Mouse (Mus musculus): Measurements from ENCODE around the gene Gorasp1. TPM values are rescaled to one million over a fixed set of nuclear protein-coding genes. Genes with fewer than 3 reads are reported as not detected.

Gene Gorasp1
- polyA plus RNA-seq, 1 experiment from 2014 or later, result 32.6 TPM

DNA sequence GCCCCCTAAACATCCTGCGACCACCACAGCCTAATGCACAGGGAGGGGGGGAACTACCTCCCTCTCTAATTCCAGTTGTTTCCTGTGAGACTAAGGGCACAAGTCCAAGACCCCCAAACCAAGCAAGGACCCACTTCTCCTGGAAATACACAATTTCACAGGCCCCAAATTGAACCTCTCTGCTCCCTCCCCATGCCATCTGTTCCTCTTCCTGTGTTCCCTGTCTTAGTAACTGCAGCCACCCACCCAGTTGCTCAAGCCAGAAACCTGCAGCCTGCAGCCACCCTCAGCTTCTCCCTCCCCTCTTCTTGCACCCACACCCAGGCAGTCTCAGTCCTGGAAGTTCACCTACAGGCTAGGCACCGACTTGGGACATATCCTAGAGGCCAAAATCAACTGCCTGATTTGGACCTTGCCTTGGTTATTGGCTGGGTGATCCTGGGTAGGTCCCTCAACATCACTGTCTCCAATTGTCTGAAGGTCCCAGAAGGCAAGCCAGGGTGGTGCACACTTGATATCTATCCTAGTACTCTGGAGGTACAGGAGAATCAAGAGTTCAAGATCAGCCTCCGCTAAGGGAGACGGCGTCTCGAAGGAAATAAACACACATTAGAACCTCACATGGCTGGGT, 41.6 kb upstream of the Gorasp1 start:
- ATAC-seq (ENCODE audit: insufficient number of reproducible peaks, low FRiP score, low TSS enrichment, low read depth), result no peak
- peaks cover 66% of the 10 kb centered on the region for H3K4me1 ChIP-seq
- H3K27ac ChIP-seq (replicated peaks), result no peak overlapping the region
- peaks cover 3% of the 10 kb centered on the region for H3K36me3 ChIP-seq
- no peak overlapping the region for H3K4me2 ChIP-seq (replicated peaks)
- no peaks in the 10 kb centered on the region for H3K27me3 ChIP-seq
- H3K9ac ChIP-seq, result no peak overlapping the region
- H3K4me3 ChIP-seq (replicated peaks), result no peak overlapping the region
- WGBS, result 75% methylated on average over 6 of the region's 6 CpGs
- no peaks in the 10 kb centered on the region for H3K9me3 ChIP-seq (replicated peaks)

DNA sequence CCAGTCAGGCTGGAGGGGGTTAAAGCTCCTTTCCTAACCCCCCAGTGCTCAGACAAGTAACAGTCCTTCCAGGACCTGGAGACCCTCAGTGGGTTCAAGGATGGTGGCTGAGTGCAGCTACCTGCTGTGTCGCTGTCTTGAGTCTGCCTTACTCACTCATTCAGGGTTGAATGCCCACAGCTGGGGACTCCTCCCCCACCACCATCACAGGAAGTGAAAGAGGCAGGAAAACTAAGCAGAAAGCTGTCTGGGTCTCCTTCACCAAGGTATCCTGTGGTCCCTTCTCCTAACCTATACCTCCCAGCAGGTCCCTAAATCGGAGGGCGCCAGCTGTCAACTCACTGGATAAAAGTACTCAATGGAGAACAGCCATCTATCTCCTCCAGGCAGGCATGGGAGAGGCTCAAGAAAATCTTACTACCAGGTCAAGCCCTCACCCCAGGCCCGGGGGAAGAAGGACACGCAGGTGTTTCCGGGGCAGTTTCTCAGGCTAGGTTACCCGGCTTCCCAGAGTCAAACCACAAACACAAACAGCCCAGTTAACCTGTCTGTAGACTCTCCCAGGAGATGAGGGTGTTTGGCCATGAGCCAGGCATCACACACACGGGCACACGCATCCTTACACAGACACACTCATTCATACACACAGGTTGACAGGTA, 40.9 kb upstream of the Gorasp1 start:
- Histone ChIP-seq H3K9ac (no peak overlapping the region), H3K9me3 (replicated peaks) (no peaks in the 10 kb centered on the region), H3K36me3 (peaks cover 10% of the 10 kb centered on the region), H3K27me3 (no peaks in the 10 kb centered on the region), H3K4me2 (replicated peaks) (no peak overlapping the region), H3K27ac (replicated peaks) (no peak overlapping the region), H3K4me3 (replicated peaks) (no peak overlapping the region), H3K4me1 (peaks cover 62% of the 10 kb centered on the region)
- WGBS, result 48% methylated on average over 9 of the region's 9 CpGs
- ATAC-seq (ENCODE audit: insufficient number of reproducible peaks, low FRiP score, low TSS enrichment, low read depth), result no peak

- Histone ChIP-seq H3K36me3 (peaks cover 16% of the 10 kb centered on the region), H3K9me3 (replicated peaks) (no peaks in the 10 kb centered on the region), H3K9ac (no peak overlapping the region), H3K4me1 (peaks cover 55% of the 10 kb centered on the region), H3K4me3 (replicated peaks) (no peak overlapping the region), H3K27ac (replicated peaks) (no peak overlapping the region), H3K27me3 (no peaks in the 10 kb centered on the region), H3K4me2 (replicated peaks) (no peak overlapping the region)
- WGBS, result 45% methylated on average over 5 of the region's 5 CpGs
- no peak for ATAC-seq (ENCODE audit: insufficient number of reproducible peaks, low FRiP score, low TSS enrichment, low read depth)
These were observed 40.2 kb upstream of the Gorasp1 start for GRCm38 (mm10) chr9:119977557-119978060.

DNA sequence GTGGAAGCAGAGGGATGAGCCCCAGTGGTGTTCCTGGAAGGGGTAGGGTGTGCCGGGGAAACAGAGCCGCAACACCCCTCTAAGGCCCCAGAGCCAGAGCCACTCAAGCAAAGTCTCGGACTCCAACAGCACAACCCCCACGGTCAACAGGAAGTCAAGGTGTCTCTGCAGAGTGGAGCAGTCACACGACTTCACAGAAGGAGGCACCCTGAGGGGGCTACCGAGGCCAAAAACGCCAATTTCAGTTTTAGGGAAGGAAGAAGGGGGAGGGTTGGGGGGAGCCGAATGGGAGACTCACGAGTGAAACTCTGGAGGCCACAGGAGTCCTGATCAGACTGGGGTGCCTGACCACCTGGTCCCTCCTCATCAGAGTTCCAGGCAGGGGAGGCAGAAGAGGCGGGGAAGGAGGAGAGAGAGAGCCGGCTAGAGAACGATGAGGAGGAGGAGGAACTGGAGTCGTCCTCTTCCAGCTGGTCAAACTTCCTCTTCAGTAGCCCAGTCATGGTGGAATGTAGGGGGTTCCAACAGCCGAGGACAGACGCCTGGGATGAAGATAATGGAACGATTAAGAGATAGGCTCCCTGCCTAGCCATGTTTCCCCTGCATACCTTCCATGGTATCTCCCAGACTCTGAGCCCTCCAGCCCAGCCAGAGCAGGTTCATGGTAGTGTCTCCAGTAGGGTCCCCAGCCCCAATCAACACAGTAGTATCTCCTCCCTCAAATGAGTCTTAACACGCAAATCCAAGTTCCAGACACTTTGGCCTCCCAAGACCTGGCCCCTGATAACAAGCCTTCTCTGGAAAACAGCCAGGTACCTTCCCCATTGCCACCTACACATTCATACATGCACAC, 39.6 kb upstream of the Gorasp1 start:
- no peak overlapping the region for H3K4me3 ChIP-seq (replicated peaks)
- no peaks in the 10 kb centered on the region for H3K27me3 ChIP-seq
- H3K4me2 ChIP-seq (replicated peaks), result 0 out of 2 replicates have a peak overlapping the region, but pooled peaks have one; percentile 1
- WGBS, result 43% methylated on average over 17 of the region's 17 CpGs
- H3K27ac ChIP-seq (replicated peaks), result no peak overlapping the region
- H3K4me1 ChIP-seq, result peaks cover 48% of the 10 kb centered on the region
- H3K9ac ChIP-seq, result no peak overlapping the region
- H3K9me3 ChIP-seq (replicated peaks), result no peaks in the 10 kb centered on the region
- ATAC-seq (ENCODE audit: insufficient number of reproducible peaks, low FRiP score, low TSS enrichment, low read depth), result no peak
- peaks cover 23% of the 10 kb centered on the region for H3K36me3 ChIP-seq

- no peak overlapping the region for H3K4me3 ChIP-seq (replicated peaks)
- peaks cover 24% of the 10 kb centered on the region for H3K36me3 ChIP-seq
- no peak overlapping the region for H3K4me2 ChIP-seq (replicated peaks)
- WGBS, result 91% methylated on average over 4 of the region's 4 CpGs
- peaks cover 46% of the 10 kb centered on the region for H3K4me1 ChIP-seq
- no peaks in the 10 kb centered on the region for H3K27me3 ChIP-seq
- no peaks in the 10 kb centered on the region for H3K9me3 ChIP-seq (replicated peaks)
- ATAC-seq (ENCODE audit: insufficient number of reproducible peaks, low FRiP score, low TSS enrichment, low read depth), result no peak
- no peak overlapping the region for H3K27ac ChIP-seq (replicated peaks)
- no peak overlapping the region for H3K9ac ChIP-seq
These were observed 37.9 kb upstream of the Gorasp1 start for GRCm38 (mm10) chr9:119975286-119975685.

GRCm38 (mm10) chr9:119974609-119975008, 37.2 kb upstream of the Gorasp1 start:
- whole genome bisulfite sequencing, result 80% methylated on average over 5 of the region's 5 CpGs
- H3K4me2 ChIP-seq (replicated peaks), result no peak overlapping the region
- ATAC-seq (ENCODE audit: insufficient number of reproducible peaks, low FRiP score, low TSS enrichment, low read depth), result no peak
- H3K9ac ChIP-seq, result no peak overlapping the region
- peaks cover 24% of the 10 kb centered on the region for H3K36me3 ChIP-seq
- H3K4me3 ChIP-seq (replicated peaks), result no peak overlapping the region
- no peaks in the 10 kb centered on the region for H3K9me3 ChIP-seq (replicated peaks)
- H3K27ac ChIP-seq (replicated peaks), result no peak overlapping the region
- H3K27me3 ChIP-seq, result no peaks in the 10 kb centered on the region
- peaks cover 45% of the 10 kb centered on the region for H3K4me1 ChIP-seq

- Histone ChIP-seq H3K4me2 (replicated peaks) (no peak overlapping the region), H3K4me3 (replicated peaks) (no peak overlapping the region), H3K36me3 (peaks cover 24% of the 10 kb centered on the region), H3K27ac (replicated peaks) (no peak overlapping the region), H3K27me3 (no peaks in the 10 kb centered on the region), H3K9ac (no peak overlapping the region), H3K4me1 (peaks cover 40% of the 10 kb centered on the region), H3K9me3 (replicated peaks) (no peaks in the 10 kb centered on the region)
- no peak for ATAC-seq (ENCODE audit: insufficient number of reproducible peaks, low FRiP score, low TSS enrichment, low read depth)
- 90% methylated on average over 27 of the region's 27 CpGs for WGBS
These were observed 36.6 kb upstream of the Gorasp1 start for GRCm38 (mm10) chr9:119973869-119974520.

GRCm38 (mm10) chr9:119973281-119973680, 35.9 kb upstream of the Gorasp1 start:
- H3K9ac ChIP-seq, result no peak overlapping the region
- H3K9me3 ChIP-seq (replicated peaks), result no peaks in the 10 kb centered on the region
- H3K27ac ChIP-seq (replicated peaks), result no peak overlapping the region
- no peak for ATAC-seq (ENCODE audit: insufficient number of reproducible peaks, low FRiP score, low TSS enrichment, low read depth)
- H3K4me2 ChIP-seq (replicated peaks), result no peak overlapping the region
- H3K4me3 ChIP-seq (replicated peaks), result no peak overlapping the region
- no peaks in the 10 kb centered on the region for H3K27me3 ChIP-seq
- H3K36me3 ChIP-seq, result peaks cover 24% of the 10 kb centered on the region
- 91% methylated on average over 23 of the region's 23 CpGs for WGBS
- H3K4me1 ChIP-seq, result peaks cover 34% of the 10 kb centered on the region

DNA sequence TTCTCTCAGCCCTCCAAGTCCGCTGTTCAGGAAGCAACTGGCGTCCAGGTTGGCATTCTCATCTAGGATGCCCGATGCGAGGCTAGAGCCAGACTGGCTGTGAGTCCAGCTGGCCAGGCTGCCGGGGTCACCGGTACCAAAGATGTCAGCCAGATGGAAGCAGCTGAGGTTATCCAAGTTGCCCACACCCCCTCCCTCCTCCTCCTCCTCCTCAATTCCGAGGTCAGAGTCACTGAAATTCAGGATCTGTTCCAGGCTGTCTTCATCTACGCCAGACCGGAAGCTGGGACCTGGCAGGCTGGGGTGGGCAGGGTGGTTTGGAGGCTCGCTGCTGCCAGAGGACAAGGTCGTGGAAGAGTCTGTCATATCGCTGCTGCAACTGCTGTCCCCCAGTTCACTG, 35.2 kb upstream of the Gorasp1 start:
- Histone ChIP-seq H3K36me3 (peaks cover 24% of the 10 kb centered on the region), H3K4me2 (replicated peaks) (no peak overlapping the region), H3K4me1 (peaks cover 27% of the 10 kb centered on the region), H3K9ac (no peak overlapping the region), H3K9me3 (replicated peaks) (no peaks in the 10 kb centered on the region), H3K4me3 (replicated peaks) (no peak overlapping the region), H3K27ac (replicated peaks) (no peak overlapping the region), H3K27me3 (no peaks in the 10 kb centered on the region)
- 88% methylated on average over 12 of the region's 12 CpGs for WGBS
- ATAC-seq (ENCODE audit: insufficient number of reproducible peaks, low FRiP score, low TSS enrichment, low read depth), result no peak

DNA sequence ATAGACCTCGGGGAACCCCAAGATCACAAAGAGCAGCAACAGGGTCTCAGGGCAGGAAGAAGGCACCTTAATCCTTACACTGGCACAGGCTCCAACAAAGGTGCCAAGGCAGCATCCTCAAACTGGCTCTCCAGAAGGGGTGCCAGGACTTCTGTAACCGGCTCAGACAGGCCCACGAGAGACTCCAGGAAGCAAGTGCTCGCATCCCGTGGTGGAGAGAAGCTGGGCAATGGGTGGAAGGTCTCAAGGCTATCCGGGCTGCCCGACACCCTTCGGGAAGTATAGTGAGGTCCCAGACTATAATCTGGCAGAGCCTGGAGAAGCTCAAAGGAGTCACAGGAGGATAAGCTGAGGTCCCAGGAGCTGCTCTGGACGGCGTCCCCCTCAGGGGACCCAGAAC, 34.8 kb upstream of the Gorasp1 start:
- Histone ChIP-seq H3K27ac (replicated peaks) (no peak overlapping the region), H3K4me2 (replicated peaks) (no peak overlapping the region), H3K36me3 (peaks cover 24% of the 10 kb centered on the region), H3K4me1 (peaks cover 23% of the 10 kb centered on the region), H3K27me3 (no peaks in the 10 kb centered on the region), H3K4me3 (replicated peaks) (no peak overlapping the region), H3K9ac (no peak overlapping the region), H3K9me3 (replicated peaks) (no peaks in the 10 kb centered on the region)
- no peak for ATAC-seq (ENCODE audit: insufficient number of reproducible peaks, low FRiP score, low TSS enrichment, low read depth)
- WGBS, result 97% methylated on average over 10 of the region's 10 CpGs

All from embryonic facial prominence, embryonic 15.5 days (tissue).